Mouse (Mus musculus) gastrocnemius, postnatal 25 days (tissue): Measurements from ENCODE around the gene Ccdc81. TPM values are rescaled to one million over a fixed set of nuclear protein-coding genes. Genes with fewer than 3 reads are reported as not detected.

ENCODE experiments used
- total RNA-seq, 2 experiments: library from RNA; stranded (reverse); gene quantifications; 1 replicate in 1 of 2; 2 replicates in 1 of 2; pipeline ENCODE4 v1.2.3; 2021

Ccdc81 gene
- total RNA-seq, 2 experiments from 2014 or later, result not detected

Other genes with a start within 250 kb of the Ccdc81 start
- gene Hikeshi, start 37.6 kb upstream of the Ccdc81 start, total RNA-seq, result 100 to 1,000 TPM in 1 of 2 experiments, 10 to 100 TPM in 1; 87.6 to 108 TPM
- gene Eed, start 77.4 kb upstream of the Ccdc81 start, total RNA-seq, result 10 to 100 TPM; 21.7 to 30.8 TPM
- gene Picalm, start 226.6 kb upstream of the Ccdc81 start, total RNA-seq, result 10 to 100 TPM; 78.3 to 79.6 TPM